Mouse (Mus musculus) megakaryocyte, adult 5-6 weeks (primary cell): ENCODE measurements around the gene Ten1. TPM values are rescaled to one million over a fixed set of nuclear protein-coding genes. Genes with fewer than 3 reads are reported as not detected.

Experiments used
- ATAC-seq: 2 replicates; pipeline ENCODE4 v1.8.0; 2016; ENCODE audit warnings: mild to moderate bottlenecking, inconsistent platforms; ENCODE audit not compliant: poor library complexity, severe bottlenecking
- total RNA-seq, 2 experiments: library from RNA; stranded (forward) in 1 of 2; stranded (reverse) in 1 of 2; fragments of 153-499, 151-499 nt in 1 of 2; fragments of 221-1000, 200-1000 nt in 1 of 2; gene quantifications; 2 replicates each; pipeline versions ENCODE4 v1.2.3 to v1.2.4; 2015 to 2017

Ten1 gene
- total RNA-seq, 2 experiments from 2014 or later, result 27.2 to 63.9 TPM

DNA sequence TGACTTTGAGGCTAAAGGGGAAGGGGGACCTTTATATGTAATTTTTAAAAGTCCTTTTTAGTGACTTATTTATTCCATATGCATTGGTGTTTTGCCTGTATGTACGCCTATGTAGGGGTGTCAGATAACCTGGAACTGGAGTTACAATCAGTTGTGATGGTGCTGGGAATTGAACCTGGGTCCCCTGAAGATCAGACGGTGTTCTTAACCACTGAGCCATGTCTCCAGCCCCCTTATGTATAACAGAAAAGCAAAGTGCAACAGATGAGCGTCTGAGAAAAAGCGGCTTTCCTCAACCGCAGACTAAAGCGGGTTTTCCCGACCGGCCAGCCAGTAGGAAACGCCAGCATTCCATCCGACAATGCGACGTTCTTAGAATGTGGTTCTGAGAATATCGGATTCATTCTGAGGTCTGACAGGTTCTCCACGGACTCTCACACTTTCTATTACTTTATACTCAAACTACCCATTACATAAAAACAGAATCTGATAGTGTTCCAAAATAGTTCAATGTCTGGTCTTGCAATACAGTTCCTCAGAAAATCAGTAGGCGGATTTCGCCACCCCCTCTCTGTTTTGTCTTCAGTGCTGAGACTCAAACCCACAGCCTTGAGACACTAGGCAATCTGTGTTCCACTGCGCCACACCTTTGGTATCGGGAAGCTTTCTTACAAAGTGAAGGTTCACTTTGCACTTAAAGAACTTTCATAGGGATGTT, 1.6 kb upstream of the Ten1 start:
- ATAC-seq, result no peak

DNA sequence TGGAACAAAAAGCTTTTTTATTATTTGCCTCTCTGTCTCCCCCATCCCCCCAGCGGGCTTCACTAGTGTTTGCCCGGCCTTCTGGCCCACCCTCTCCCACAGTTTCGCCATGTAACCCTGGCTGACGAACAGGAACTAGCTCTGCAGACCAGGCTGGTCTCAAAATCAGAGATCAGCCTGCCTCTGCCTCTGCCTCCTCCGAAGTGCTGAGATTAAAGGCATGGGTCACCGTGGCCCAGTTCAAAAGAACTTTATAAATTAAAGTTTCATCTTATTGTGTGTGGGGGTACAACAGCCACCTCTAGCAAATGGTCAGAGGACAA, 1.1 kb upstream of the Ten1 start:
- no peak for ATAC-seq

DNA sequence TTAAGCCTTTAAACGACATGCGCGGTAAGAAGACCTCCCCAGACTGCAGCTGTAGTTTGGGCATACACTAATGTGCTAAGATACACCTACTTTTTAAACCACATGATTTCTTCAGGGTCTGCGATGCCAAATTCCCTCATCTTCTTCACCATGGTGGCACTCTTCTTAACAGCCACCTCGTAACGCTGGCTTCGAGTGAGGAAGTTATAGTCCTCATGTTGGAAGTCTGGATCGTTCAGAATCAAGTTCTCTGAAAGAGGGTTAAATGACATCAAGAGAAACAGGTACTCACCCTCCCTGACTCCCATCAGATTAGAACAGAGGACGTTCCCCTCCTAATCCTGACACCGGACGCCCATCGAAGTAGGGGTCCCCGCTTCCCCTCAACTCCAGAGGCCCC, 523 bp upstream of the Ten1 start:
- peak; percentile 6; the same call in 1 of the 2 replicates for ATAC-seq

DNA sequence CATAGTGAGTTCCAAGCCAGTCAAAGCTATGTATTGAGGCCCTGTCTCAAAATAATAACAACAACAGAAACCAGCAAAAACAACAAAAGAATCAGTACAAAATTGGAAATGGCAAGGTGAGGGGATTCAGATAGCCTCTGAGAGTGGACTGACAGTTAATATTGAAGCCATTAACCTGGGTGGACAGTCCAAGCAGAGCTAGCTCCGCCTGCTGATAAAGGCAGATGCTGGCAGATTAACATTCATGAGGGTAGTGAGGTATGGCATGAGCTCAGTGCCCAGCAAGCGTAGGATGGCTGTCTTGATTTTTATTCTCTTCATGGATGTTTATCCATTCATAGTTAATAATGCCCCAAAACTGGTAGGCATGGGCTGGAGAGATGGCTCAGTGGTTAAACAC, 2.5 kb downstream of the Ten1 start:
- no peak for ATAC-seq

DNA sequence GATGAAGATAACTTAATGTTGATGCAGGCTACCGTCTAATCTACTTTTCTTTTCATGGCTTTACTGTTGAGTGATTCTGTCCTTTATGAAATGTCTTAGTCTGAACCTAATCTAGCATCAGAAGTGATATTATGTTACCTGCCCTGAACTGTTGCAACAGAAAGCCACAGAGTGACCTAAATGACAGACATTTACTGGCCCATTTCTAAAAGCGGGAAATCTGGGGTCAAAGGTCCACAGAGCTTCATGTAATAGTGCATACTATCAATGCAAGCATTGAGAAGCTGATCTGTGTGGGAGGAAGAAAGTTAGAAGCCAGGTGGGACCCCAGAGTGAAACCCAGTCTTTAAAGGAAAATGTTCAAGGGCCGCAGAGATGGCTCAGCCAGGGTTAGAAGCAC, 4.5 kb downstream of the Ten1 start:
- no peak for ATAC-seq

DNA sequence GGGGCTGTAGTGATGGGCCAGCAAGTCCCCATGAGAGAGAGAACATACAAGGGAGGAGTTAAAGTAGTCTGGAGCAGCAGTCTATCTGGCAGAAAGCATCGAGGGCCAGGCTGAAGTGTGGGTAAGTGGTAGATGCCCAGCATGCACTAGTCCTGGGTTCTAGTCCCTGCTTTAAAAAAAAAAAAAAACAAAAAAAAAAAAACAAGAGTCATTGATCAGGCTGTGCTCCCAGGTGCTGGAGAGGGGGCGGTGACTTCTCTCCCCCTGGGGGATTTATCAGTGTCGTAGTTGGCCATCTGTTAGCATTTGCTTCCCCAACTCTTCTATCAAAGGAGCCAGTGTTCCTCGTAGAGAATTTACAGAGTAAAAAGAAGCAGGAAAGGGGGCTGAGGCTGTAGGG, 8.0 kb downstream of the Ten1 start:
- ATAC-seq, result no peak

DNA sequence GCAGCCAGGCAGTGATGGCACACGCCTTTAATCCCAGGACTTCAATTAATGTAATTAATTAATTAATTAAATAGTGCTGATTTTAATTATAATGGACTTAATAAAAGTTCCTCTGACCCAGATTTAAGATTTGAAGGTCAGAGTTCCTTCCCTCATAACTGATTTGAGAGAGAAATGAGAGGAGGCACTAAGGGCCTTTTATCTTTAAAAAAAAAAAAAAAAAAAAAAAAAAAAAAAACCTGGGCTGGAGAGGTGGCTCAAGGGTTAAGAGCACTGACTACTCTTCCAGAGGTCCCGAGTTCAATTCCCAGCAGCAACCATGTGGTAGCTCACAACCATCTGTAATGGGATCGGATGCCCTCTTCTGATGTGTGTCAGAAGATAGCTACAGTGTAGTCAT, 10.0 kb downstream of the Ten1 start:
- ATAC-seq, result no peak

DNA sequence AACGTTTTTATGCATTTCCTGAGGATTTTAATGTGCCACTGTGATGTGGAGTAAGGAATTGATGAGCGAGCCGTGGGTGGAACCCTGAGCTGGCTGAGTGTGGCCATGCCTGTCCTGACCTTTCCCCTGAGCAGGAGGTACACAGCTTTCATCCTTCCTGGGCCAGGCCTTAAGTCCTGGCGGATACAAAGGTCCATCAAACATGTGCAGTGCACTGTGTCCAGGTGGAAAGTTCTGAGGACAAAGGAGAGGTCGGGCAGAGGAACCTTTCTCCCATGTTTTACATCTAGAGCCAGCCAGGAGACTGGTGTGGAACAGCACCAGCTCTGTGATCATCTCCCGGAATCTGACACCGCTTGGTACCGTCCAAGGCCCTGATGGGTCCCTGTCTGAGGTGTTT, 10.6 kb downstream of the Ten1 start:
- no peak for ATAC-seq

DNA sequence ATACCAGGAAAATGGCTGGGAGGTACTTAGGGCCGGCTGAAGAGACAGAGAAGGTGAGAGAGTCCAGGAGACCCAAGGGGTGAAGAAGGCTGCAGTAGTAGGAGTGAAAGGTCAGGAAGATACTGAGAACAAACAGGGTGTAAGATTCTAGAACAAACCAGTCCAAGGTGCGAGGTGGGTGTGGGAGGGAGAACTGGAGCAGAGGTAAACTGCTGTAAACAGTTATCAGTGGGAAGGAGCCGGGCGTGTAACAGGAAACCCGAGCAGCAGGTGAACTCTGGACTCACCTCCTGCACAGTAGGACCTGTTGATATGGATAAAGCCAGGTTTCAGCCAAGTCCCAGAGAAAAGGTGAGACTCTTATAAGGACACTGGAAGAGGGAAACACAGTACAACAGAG, 12.0 kb downstream of the Ten1 start:
- ATAC-seq, result no peak

DNA sequence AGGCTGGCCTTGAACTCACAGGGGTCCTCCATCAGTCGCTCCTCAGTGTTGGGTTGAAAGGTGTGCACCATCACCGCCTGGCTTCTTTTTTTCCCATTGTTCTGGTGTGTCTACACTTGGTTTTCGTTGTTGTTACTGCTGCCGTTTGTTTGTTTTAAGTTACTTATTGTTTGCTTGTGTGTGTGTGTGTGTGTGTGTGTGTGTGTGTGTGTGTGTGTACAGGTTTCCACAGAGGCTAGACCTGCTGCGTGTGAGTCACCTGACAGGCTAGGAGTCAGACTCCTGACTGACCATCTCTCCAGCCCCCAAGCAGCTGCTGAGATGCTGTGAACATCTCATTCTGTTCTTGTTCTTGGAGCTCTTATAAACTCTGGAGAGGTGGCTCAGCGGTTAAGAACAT, 14.2 kb downstream of the Ten1 start:
- no peak for ATAC-seq

DNA sequence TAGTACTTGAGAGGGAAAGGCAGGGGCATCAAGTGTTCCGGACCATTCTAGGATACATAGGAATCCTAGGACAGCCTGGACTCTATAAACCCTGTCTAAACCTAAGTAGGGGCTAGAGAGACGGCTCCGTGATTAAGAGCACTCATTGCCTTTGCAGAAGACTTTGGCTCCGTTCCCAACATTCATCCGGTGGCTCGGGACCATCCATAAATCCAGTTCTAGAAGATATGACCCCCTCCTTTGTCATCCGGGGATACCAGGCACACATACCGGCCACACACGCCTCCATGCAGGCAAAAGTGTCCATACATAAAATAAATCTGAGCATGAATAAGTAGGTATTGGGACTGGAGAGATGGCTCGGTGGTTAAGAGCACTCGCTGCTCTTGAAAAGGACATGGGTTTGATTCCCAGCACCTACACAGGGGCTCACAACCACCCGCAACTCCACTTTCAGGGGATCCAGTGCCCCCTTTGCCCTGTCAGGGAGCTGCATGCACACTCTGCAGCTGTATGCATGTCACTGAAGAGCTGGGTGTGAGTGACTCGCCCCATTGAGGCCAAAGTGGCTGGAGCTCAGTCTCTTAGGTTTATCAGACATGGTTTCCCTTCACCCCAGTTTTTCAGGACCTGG, 15.3 kb downstream of the Ten1 start:
- no peak for ATAC-seq

DNA sequence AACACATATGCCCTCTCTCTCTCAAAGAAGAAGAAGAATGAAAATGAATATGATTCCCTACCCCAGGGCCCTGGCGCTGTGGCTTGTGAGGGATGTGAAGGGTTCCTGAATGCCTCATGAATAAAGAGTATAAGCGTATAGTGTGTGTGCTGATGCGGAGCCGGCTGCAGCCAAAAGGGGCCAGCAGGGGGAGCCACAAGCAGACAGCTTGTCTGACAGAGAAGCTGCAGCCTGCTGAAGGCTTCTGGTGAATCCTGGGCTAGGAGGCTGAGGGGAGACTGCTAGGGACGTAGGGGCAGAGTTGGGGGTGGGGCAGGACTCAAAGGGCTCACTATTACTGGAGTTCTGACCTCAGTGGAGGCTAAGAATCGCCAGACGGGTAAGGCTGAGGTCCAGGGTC, 16.5 kb downstream of the Ten1 start:
- ATAC-seq, result no peak

DNA sequence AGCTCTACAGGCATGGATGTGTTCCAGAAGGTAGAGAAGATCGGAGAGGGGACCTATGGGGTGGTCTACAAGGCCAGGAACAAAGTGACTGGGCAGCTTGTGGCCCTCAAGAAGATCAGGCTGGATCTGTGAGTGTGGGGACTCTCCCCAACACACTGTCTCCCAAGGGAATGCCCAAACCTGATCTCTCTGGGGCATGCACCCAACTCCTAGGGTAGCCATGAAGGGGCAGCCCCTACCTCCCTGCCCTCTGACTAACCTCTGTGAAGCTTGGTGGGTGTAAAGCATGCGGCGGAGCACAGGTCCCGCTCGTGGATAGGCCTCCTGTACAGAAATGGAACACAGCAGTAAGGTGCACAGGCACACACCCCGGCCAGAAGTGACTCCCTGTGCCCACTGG, 17.3 kb downstream of the Ten1 start:
- no peak for ATAC-seq

DNA sequence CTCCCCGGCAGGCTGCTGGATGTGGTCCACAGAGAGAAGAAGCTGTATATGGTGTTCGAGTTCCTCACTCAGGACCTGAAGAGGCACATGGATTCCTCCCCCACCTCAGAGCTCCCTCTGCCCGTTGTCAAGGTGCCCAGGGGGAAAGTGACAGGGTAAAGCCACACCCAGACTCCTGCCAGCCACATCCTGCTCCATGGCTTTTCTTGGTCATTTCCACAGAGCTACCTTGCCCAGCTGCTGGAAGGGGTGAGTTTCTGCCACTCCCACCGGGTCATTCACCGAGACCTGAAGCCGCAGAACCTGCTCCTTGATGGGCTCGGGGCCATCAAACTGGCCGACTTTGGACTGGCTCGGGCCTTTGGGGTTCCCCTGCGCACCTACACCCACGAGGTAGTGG, 17.9 kb downstream of the Ten1 start:
- no peak for ATAC-seq

DNA sequence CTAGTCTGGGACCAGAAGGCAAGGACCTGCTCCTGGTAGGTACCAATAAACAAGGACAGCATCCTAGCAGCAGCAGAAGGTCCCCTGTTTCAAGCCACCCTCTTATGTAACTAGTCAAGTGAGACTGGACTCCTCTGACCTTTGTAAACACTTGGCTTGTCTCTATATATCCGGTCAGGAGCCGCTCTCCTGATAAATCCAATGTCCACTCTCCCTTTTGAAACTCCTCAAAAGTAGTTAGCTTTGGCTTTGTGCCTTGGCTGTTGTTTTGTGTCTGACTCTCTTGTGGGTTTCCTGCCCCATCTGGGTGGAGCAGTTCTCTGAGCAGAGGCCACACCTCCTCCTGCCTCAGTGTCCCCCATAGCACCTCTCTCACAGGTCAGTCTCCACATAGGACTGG, 19.6 kb downstream of the Ten1 start:
- ATAC-seq, result no peak

DNA sequence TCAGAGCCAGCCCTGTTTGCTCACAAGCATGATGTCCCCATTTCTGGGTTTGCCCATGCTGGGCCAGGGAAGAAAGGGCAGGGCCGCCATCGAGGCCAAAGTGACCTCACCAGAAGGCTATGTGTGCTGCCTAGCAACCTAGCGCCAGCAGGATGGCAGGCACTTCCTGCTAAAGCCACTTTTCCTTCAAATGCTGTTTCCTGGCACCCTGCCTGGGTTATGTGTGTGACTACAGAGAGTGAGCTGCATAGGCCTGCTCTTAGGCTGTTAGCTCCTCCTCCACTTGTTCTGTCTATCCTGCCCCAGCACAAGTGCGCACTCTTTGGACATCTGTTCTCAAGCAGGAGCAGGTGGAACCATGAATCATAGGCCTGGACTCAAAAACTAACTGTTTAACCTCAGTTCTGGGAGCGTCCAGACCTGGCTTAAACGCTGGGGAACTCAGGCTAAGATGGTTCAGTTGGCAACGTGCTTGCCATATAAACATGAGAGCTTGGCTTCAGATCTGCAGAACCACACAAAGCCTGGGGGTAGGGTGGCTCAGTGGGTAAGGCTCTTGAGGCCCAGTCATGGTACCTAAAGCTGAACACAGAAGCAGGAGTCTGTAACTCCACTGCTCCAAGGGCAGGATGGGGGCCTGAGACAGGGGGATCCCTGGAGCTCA, 20.2 kb downstream of the Ten1 start:
- no peak for ATAC-seq

DNA sequence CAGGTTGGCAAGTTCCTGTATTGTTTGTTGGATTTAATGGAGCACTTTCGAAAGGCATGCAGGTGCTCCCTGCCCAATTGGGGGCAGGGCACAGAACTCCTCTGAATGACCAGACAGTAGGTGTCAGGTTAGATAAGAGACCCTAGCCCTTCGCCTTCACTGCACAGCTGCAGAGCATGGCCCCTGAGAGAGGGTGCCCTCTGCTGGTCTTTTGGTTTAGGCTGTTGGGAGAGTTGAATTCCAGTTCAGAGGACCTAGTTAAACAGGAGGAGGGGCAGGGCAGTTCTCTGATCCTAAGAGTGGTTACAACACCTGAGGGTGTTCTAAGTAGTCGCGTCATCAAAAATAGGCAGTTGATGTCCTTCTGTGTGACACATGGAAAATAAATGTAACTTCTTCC, 21.2 kb downstream of the Ten1 start:
- peak; percentile 76 for ATAC-seq

DNA sequence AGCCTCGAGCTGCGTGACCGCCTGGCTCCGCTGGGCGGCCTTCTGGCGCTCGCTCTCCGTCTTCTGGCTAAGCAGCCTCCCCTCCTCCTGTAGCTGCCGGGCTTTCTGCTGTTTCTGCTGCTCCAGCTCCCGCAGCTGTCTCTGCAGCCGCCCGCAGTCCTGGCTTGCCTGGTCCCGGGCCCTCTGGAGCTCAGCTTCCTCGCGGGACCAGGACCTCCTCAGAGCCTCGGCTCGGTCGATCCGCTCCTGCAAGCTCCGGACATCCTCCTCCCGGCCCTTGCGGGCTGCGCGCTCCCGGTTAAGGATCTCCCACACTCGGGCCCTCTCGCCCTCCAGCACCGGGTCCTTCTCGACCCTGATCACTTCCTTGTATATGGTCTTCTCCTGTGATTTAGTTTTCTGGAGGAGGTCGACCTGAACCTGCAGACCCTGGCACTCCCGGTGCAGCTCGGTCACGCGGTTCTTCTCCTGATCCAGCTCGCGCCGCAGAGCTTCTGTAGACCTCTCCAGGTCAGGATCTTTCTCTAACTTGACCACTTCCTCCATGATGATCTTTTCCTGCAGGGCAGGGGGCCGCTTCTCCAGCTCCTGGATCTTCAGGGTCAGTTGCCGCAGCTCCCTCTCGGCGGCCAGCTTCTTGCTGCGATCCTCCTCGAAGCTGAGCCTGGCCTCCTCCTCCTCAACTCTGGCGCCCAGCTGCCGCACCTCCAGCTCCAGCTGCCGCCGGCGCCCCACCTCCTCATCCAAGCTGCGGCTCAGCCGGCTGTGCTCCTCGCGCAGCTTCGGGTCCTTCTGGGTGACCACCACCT, 23.5 kb downstream of the Ten1 start:
- ATAC-seq, result no peak

DNA sequence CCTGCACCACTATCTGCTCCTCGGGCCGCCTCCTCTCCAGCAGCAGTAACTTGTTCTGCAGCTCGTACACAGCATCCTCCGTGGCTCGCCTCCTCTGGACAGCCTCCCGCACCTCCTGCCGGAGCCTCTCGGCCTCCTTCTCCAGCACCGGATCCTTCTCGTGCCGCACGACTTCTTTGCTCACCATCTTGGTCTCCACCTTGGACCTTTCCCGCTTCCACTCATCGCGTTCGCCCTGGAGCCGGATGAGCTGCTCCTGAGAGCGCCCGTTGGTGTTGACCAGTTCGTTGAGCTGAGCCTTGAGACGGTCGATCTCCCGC, 24.0 kb downstream of the Ten1 start:
- no peak for ATAC-seq

DNA sequence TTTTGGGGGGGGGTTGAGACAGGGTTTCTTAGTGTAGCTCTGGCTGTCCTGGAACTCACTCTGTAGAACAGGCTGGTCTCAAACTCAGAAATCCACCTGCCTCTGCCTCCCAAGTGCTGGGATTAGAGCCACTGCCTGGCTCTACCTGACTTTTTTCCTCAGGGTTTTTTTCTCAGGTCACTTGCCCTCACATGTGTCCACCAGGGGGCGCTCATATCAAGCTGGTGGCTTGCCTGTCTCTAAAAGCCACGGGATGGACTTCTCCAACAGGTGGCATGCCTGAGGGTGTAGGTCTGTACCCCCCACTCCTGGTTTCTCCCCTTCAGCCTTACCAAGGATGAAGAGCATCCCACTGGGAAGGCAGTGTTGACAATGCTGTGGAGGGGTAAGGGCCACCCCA, 27.8 kb downstream of the Ten1 start:
- peak; percentile 78 for ATAC-seq

DNA sequence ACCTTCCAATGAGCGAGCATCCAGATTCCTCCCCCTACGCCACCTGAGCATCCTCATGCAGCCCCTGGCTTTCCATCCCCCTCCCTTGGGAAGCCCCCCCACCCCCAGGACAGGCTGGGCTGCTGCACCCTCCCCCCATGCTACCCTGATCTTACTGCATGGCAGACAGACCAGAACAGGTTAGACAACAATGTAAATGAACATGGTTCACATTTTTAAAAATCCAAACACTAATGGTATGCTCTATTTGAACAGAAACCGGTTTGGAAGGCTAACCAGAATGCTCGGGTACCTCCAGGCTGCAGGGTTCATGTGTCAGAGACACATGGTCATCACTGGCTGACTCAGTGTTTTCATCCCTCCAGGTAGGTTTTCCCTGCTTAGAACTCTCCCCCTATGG, 30.0 kb downstream of the Ten1 start:
- ATAC-seq, result no peak

DNA sequence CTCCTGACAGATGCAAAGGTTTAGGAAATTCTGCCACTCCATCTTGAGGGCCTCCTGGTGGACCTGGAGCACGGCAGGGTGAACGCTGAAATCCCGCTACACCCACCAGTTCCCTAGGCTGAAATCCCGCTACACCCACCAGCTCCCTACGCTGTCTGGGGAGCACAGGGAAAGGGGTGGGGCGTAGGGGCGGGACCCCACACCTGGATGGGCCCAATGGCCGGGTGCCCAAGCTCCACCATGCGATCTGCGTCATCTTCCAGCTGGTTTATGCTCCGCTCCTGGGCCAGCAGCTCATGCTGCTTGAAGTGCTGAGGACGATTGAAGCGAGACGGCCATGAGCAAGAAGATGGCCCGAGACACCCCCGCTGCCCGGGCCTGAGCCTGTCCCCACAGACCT, 33.8 kb downstream of the Ten1 start:
- ATAC-seq, result no peak
